Mouse (Mus musculus) neural tube, embryonic 14.5 days (tissue): Measurements from ENCODE around the gene Ankfn1. TPM values are rescaled to one million over a fixed set of nuclear protein-coding genes. Genes with fewer than 3 reads are reported as not detected.

ENCODE experiments used
- ATAC-seq: fragments of 200-750 bp; cut with Nextera tagmentation; 2 replicates; pipeline ENCODE4 v1.8.0; 2017; ENCODE audit warnings: low read depth, mild to moderate bottlenecking, moderate TSS enrichment, moderate library complexity
- H3K27ac ChIP-seq: fragments of 300-500 bp; sonication (generic); 2 replicates; pipeline ENCODE4 v1.5.1; 2014; ENCODE audit warnings: low read depth, mild to moderate bottlenecking, control low read depth, low read length, moderate library complexity, mixed read lengths
- H3K27me3 ChIP-seq: fragments of 300-500 bp; sonication (generic); 2 replicates; pipeline ENCODE4 v1.6.1; 2014; ENCODE audit warnings: low read length; ENCODE audit not compliant: control insufficient read depth, insufficient read depth
- H3K36me3 ChIP-seq: fragments of 300-500 bp; sonication (generic); 2 replicates; pipeline ENCODE4 v1.6.1; 2014; ENCODE audit warnings: low read length, mixed read lengths; ENCODE audit not compliant: control insufficient read depth, insufficient read depth
- H3K4me1 ChIP-seq: fragments of 300-500 bp; sonication (generic); 2 replicates; pipeline ENCODE4 v1.6.1; 2014; ENCODE audit warnings: low read length; ENCODE audit not compliant: control insufficient read depth, insufficient read depth
- H3K4me2 ChIP-seq: fragments of 300-500 bp; sonication (generic); 2 replicates; pipeline ENCODE4 v1.6.1; 2014; ENCODE audit warnings: mild to moderate bottlenecking, low read depth, low read length, control low read depth
- H3K4me3 ChIP-seq: fragments of 300-500 bp; sonication (generic); 2 replicates; pipeline ENCODE4 v1.5.1; 2014; ENCODE audit warnings: low read depth, low read length, control low read depth, mixed read lengths
- H3K9ac ChIP-seq: fragments of 300-500 bp; sonication (generic); replicated peaks from 2 replicates; pipeline ENCODE4 v1.6.1; 2014; ENCODE audit warnings: low read depth, mild to moderate bottlenecking, control low read depth, low read length, mixed read lengths
- H3K9me3 ChIP-seq: fragments of 300-500 bp; sonication (generic); 2 replicates; pipeline ENCODE4 v1.6.1; 2016; ENCODE audit warnings: low read length; ENCODE audit not compliant: control insufficient read depth
- WGBS: fragments of 180-500 bp; shearing (Covaris S2); extraction: QIAGEN DNeasy Blood & Tissue Kit; methylation state at CpG from one replicate; pipeline ENCODE4 v1.1.7; 2014; 5-methylcytosine and 5-hydroxymethylcytosine counted together
- polyA plus RNA-seq: library from polyadenylated mRNA; unstranded; fragments of >200 nt; fragmentation: Nextera tagmentation; extraction: Ambion mirVana; gene quantifications from 2 replicates; pipeline ENCODE4 v1.2.1, GENCODE M21; 2014

The Ankfn1 gene
- polyA plus RNA-seq, 1 experiment from 2014 or later: 8.4 TPM

DNA sequence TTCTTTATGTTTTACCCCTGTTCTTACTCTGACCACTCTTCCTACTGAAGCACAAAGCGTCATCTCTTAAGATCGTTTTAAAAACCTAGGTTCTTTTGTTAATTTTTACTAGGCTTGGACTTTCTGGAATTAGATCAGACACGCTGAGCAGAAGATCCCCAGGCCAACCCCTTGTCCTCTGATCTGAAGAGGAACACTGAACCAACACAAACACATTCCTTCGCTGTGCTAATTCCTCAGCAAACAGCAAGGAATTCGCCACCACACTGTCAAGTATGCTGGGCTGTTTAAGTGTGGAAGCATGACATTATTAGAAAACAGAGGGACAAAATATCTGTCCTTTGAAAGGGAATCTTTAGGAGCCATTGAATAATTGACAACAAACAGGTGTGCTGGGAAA lies 300.5 kb downstream of the Ankfn1 start:
- no peak overlapping the region for H3K4me2 ChIP-seq
- no peak overlapping the region for H3K4me3 ChIP-seq
- no peaks in the 10 kb centered on the region for H3K4me1 ChIP-seq
- no peak overlapping the region for H3K9ac ChIP-seq
- no peak overlapping the region for H3K27ac ChIP-seq
- no peaks in the 10 kb centered on the region for H3K27me3 ChIP-seq
- no peaks in the 10 kb centered on the region for H3K9me3 ChIP-seq
- H3K36me3 ChIP-seq: no peaks in the 10 kb centered on the region
- no peak for ATAC-seq
- WGBS: 76% methylated on average over 5 of the region's 5 CpGs

DNA sequence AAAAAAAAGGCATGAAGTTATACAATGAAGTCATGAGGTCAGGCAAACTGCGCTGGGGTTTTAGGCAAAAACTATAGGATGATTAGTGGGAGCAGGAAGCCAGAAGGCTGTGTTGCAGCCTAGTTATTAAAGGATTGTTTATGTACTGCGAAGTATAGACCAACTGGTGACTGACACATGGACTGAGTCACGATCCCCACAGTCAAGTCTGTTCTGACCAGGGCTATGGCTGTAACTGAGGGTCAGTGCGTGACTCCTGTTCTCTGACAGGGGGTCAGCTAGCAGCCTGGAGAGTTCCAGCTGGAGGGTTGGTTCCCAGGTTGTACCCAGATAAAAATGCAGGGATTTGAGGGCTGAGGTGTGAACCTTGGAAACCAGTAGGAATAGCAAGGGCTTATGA lies 301.4 kb downstream of the Ankfn1 start:
- WGBS: 83% methylated on average over 4 of the region's 4 CpGs
- Histone ChIP-seq H3K4me3 (no peak overlapping the region), H3K9me3 (no peaks in the 10 kb centered on the region), H3K36me3 (no peaks in the 10 kb centered on the region), H3K27me3 (no peaks in the 10 kb centered on the region), H3K4me2 (no peak overlapping the region), H3K4me1 (no peaks in the 10 kb centered on the region), H3K9ac (no peak overlapping the region), H3K27ac (no peak overlapping the region)
- no peak for ATAC-seq

DNA sequence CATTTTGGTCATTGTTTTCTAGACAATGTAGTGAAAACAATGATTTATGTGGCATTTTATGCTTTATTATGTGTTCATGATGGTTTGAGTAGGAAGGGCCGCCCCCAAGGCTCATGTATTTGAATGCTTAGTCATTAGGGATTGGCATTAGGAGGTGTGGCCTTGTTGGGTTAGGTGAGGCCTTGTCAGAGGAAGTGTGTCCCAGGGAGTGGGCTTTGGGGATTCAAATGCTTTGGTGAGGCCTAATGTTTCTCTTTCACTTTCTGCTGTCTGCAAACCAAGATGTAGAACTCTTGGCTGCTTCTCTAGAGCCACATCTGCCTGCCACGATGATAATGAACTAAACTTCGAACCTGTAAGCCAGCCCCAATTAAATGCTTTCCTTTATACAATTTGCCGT lies 304.6 kb downstream of the Ankfn1 start:
- WGBS: 81% methylated on average over 4 of the region's 4 CpGs

GRCm38 (mm10) chr11:89465381-89465780 lies 312.1 kb downstream of the Ankfn1 start:
- Histone ChIP-seq H3K27ac (no peak overlapping the region), H3K9me3 (no peaks in the 10 kb centered on the region), H3K27me3 (no peaks in the 10 kb centered on the region), H3K4me3 (no peak overlapping the region), H3K36me3 (no peaks in the 10 kb centered on the region), H3K4me1 (no peaks in the 10 kb centered on the region), H3K4me2 (no peak overlapping the region), H3K9ac (no peak overlapping the region)
- 89% methylated on average over 4 of the region's 4 CpGs for WGBS
- no peak for ATAC-seq

More for the DNA sequence above, 304.6 kb downstream of the Ankfn1 start:
- Histone ChIP-seq H3K4me3 (no peak overlapping the region), H3K4me1 (no peaks in the 10 kb centered on the region), H3K9me3 (no peaks in the 10 kb centered on the region), H3K4me2 (no peak overlapping the region), H3K27me3 (no peaks in the 10 kb centered on the region), H3K9ac (no peak overlapping the region), H3K27ac (no peak overlapping the region), H3K36me3 (no peaks in the 10 kb centered on the region)
- no peak for ATAC-seq

DNA sequence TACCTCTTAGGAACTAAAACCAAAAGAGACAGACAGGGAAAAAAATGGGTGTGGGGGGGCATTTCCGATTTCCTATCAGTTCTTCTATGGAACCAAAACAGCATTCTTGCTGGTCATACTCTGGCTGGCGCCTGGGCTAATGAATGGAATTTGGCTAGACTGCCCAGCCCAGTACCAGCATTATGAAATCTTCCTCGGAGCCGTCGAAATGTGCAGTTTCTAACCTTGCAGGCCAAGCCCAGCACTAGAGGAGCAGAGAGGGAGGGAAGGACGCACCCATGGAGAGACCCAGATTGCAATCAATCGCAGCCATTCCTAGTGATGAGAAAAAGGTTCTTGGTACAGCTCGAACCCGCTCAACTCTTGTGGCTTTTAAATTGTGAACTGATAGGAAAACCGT lies 315.2 kb downstream of the Ankfn1 start:
- Histone ChIP-seq H3K36me3 (no peaks in the 10 kb centered on the region), H3K9ac (no peak overlapping the region), H3K4me2 (no peak overlapping the region), H3K27me3 (no peaks in the 10 kb centered on the region), H3K27ac (no peak overlapping the region), H3K4me1 (no peaks in the 10 kb centered on the region), H3K9me3 (no peaks in the 10 kb centered on the region), H3K4me3 (no peak overlapping the region)
- no peak for ATAC-seq
- 90% methylated on average over 10 of the region's 10 CpGs for WGBS

DNA sequence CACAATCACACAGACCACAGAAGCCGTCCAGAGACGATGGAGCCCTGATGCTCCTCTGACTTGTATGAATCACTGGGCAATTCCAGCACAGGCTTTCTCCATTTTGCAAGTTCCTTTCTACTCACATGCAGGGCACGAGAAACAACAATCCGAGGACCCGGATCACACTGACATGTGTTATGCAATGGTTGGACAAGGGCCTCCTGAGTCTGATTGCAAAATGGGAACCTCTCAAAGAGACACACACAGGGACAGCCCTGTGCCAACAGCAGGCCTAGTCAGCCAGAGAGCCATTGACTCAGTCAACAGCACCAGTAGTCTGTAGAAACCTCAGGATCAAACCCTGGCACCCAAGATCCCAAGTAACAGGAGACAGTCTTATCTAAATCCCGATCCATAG lies 318.0 kb downstream of the Ankfn1 start:
- no peak for ATAC-seq
- no peak overlapping the region for H3K27ac ChIP-seq
- H3K9ac ChIP-seq: no peak overlapping the region
- H3K4me1 ChIP-seq: no peaks in the 10 kb centered on the region
- no peaks in the 10 kb centered on the region for H3K27me3 ChIP-seq
- H3K4me2 ChIP-seq: no peak overlapping the region
- H3K36me3 ChIP-seq: no peaks in the 10 kb centered on the region
- H3K4me3 ChIP-seq: no peak overlapping the region
- WGBS: 92% methylated on average over 6 of the region's 6 CpGs
- no peaks in the 10 kb centered on the region for H3K9me3 ChIP-seq

DNA sequence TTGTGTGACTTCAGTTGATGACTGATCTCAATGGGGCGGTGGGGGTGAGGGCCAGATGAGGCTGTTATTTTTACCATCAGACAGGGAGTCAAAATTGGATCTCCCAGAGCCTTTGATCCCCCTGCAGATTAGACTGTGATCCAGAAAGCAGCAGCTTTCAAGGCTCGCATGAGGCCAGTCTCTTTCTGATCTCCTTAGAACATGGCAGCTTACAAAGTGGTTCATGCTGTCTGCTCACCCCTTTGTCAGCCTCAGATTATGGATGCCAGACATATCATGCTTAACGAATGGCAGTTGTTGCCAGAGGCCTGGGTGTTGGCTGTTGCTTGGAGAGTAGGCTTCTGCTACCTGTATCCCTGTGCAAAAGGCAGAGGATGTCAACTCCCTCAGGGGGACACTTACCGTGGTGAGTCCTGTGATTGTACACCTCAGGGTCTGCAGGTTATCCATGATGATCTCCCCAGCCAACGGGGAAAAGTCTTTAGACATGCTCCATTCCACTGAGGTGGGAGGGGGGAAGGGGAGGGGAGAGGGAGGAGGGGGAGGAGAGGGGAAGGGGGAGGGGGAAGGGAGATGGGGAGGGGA lies 321.7 kb downstream of the Ankfn1 start:
- no peak for ATAC-seq
- H3K36me3 ChIP-seq: no peaks in the 10 kb centered on the region
- H3K27me3 ChIP-seq: no peaks in the 10 kb centered on the region
- H3K4me3 ChIP-seq: no peak overlapping the region
- no peaks in the 10 kb centered on the region for H3K4me1 ChIP-seq
- no peak overlapping the region for H3K27ac ChIP-seq
- no peaks in the 10 kb centered on the region for H3K9me3 ChIP-seq
- WGBS: 57% methylated on average over 5 of the region's 5 CpGs
- H3K4me2 ChIP-seq: no peak overlapping the region
- no peak overlapping the region for H3K9ac ChIP-seq

- no peaks in the 10 kb centered on the region for H3K4me1 ChIP-seq
- H3K4me3 ChIP-seq: no peak overlapping the region
- no peak for ATAC-seq
- H3K4me2 ChIP-seq: no peak overlapping the region
- H3K9me3 ChIP-seq: no peaks in the 10 kb centered on the region
- H3K9ac ChIP-seq: no peak overlapping the region
- H3K27ac ChIP-seq: no peak overlapping the region
- H3K27me3 ChIP-seq: no peaks in the 10 kb centered on the region
- WGBS: 79% methylated on average over 4 of the region's 4 CpGs
- no peaks in the 10 kb centered on the region for H3K36me3 ChIP-seq
Measured at GRCm38 (mm10) chr11:89454702-89455101, 322.8 kb downstream of the Ankfn1 start.

- Histone ChIP-seq H3K36me3 (no peaks in the 10 kb centered on the region), H3K27me3 (no peaks in the 10 kb centered on the region), H3K4me2 (no peak overlapping the region), H3K4me1 (no peaks in the 10 kb centered on the region), H3K9ac (no peak overlapping the region), H3K4me3 (no peak overlapping the region), H3K27ac (no peak overlapping the region), H3K9me3 (no peaks in the 10 kb centered on the region)
- ATAC-seq: no peak
- 39% methylated on average over 2 of the region's 2 CpGs for WGBS
Measured at GRCm38 (mm10) chr11:89452862-89453261, 324.6 kb downstream of the Ankfn1 start.
